Mouse (Mus musculus): ENCODE measurements around the gene Ppp1r16b. TPM values are rescaled to one million over a fixed set of nuclear protein-coding genes. Genes with fewer than 3 reads are reported as not detected.

Gene Ppp1r16b
- polyA plus RNA-seq, 1 experiment, result 55.8 TPM

- no peak overlapping the region for H3K4me3 ChIP-seq (ENCODE audit: control insufficient read depth, insufficient read depth, low read length)
- H3K27me3 ChIP-seq (ENCODE audit: control insufficient read depth, insufficient read depth, low read length), result no peaks in the 10 kb centered on the region
- TF ChIP-seq CTCF (IDR thresholded peaks at IDR 0.05; ENCODE audit: borderline replicate concordance, control insufficient read depth, extremely low read depth, insufficient read depth, low read length, poor library complexity), result 0 out of 2 replicates have a peak, but pooled peaks have one; percentile 11
- no peak for TF ChIP-seq POLR2A (IDR thresholded peaks at IDR 0.05; ENCODE audit: control insufficient read depth, extremely low read depth, insufficient read depth, low read length, poor library complexity)
- peaks cover 20% of the 10 kb centered on the region for H3K4me1 ChIP-seq (replicated peaks; ENCODE audit: control insufficient read depth, insufficient read depth, low read length)
- peak overlapping the region; percentile 64; the same call in 1 of the 2 replicates for H3K27ac ChIP-seq (ENCODE audit: control insufficient read depth, insufficient read depth, low read length)
- DNase-seq, result peak; percentile 67
- peaks cover 66% of the 10 kb centered on the region for H3K36me3 ChIP-seq (ENCODE audit: control insufficient read depth, insufficient read depth, low read length)
- 3% methylated on average over 2 of the region's 2 CpGs for WGBS
These were observed 79.9 kb downstream of the Ppp1r16b start for GRCm38 (mm10) chr2:158745049-158745482.

GRCm38 (mm10) chr2:158746164-158746563 is 81.0 kb downstream of the Ppp1r16b start:
- TF ChIP-seq POLR2A (IDR thresholded peaks at IDR 0.05; ENCODE audit: control insufficient read depth, extremely low read depth, insufficient read depth, low read length, poor library complexity), result no peak
- TF ChIP-seq CTCF (IDR thresholded peaks at IDR 0.05; ENCODE audit: borderline replicate concordance, control insufficient read depth, extremely low read depth, insufficient read depth, low read length, poor library complexity), result no peak
- H3K27me3 ChIP-seq (ENCODE audit: control insufficient read depth, insufficient read depth, low read length), result no peaks in the 10 kb centered on the region
- H3K36me3 ChIP-seq (ENCODE audit: control insufficient read depth, insufficient read depth, low read length), result peaks cover 72% of the 10 kb centered on the region
- WGBS, result 88% methylated on average over 11 of the region's 11 CpGs
- no peak overlapping the region for H3K27ac ChIP-seq (ENCODE audit: control insufficient read depth, insufficient read depth, low read length)
- no peak for DNase-seq
- H3K4me3 ChIP-seq (ENCODE audit: control insufficient read depth, insufficient read depth, low read length), result no peak overlapping the region
- peaks cover 20% of the 10 kb centered on the region for H3K4me1 ChIP-seq (replicated peaks; ENCODE audit: control insufficient read depth, insufficient read depth, low read length)

GRCm38 (mm10) chr2:158749366-158749765 is 84.2 kb downstream of the Ppp1r16b start:
- no peak for DNase-seq
- TF ChIP-seq CTCF (IDR thresholded peaks at IDR 0.05; ENCODE audit: borderline replicate concordance, control insufficient read depth, extremely low read depth, insufficient read depth, low read length, poor library complexity) (no peak), POLR2A (IDR thresholded peaks at IDR 0.05; ENCODE audit: control insufficient read depth, extremely low read depth, insufficient read depth, low read length, poor library complexity) (no peak)
- no peak overlapping the region for H3K27ac ChIP-seq (ENCODE audit: control insufficient read depth, insufficient read depth, low read length)
- no peak overlapping the region for H3K4me3 ChIP-seq (ENCODE audit: control insufficient read depth, insufficient read depth, low read length)
- H3K4me1 ChIP-seq (replicated peaks; ENCODE audit: control insufficient read depth, insufficient read depth, low read length), result peaks cover 9% of the 10 kb centered on the region
- no peaks in the 10 kb centered on the region for H3K27me3 ChIP-seq (ENCODE audit: control insufficient read depth, insufficient read depth, low read length)
- 98% methylated on average over 9 of the region's 9 CpGs for WGBS
- peaks cover 84% of the 10 kb centered on the region for H3K36me3 ChIP-seq (ENCODE audit: control insufficient read depth, insufficient read depth, low read length)

- Histone ChIP-seq H3K27ac (ENCODE audit: control insufficient read depth, insufficient read depth, low read length) (no peak overlapping the region), H3K27me3 (ENCODE audit: control insufficient read depth, insufficient read depth, low read length) (no peaks in the 10 kb centered on the region), H3K4me3 (ENCODE audit: control insufficient read depth, insufficient read depth, low read length) (no peak overlapping the region), H3K36me3 (ENCODE audit: control insufficient read depth, insufficient read depth, low read length) (peaks cover 77% of the 10 kb centered on the region), H3K4me1 (replicated peaks; ENCODE audit: control insufficient read depth, insufficient read depth, low read length) (no peaks in the 10 kb centered on the region)
- TF ChIP-seq CTCF (IDR thresholded peaks at IDR 0.05; ENCODE audit: borderline replicate concordance, control insufficient read depth, extremely low read depth, insufficient read depth, low read length, poor library complexity), result no peak
- TF ChIP-seq POLR2A (IDR thresholded peaks at IDR 0.05; ENCODE audit: control insufficient read depth, extremely low read depth, insufficient read depth, low read length, poor library complexity), result no peak
- 96% methylated on average over 2 of the region's 2 CpGs for WGBS
- no peak for DNase-seq
These were observed 95.0 kb downstream of the Ppp1r16b start for GRCm38 (mm10) chr2:158760231-158760630.

GRCm38 (mm10) chr2:158762339-158762738 is 97.1 kb downstream of the Ppp1r16b start:
- WGBS, result 98% methylated on average over 5 of the region's 5 CpGs
- no peak overlapping the region for H3K27ac ChIP-seq (ENCODE audit: control insufficient read depth, insufficient read depth, low read length)
- TF ChIP-seq CTCF (IDR thresholded peaks at IDR 0.05; ENCODE audit: borderline replicate concordance, control insufficient read depth, extremely low read depth, insufficient read depth, low read length, poor library complexity) (no peak), POLR2A (IDR thresholded peaks at IDR 0.05; ENCODE audit: control insufficient read depth, extremely low read depth, insufficient read depth, low read length, poor library complexity) (no peak)
- H3K36me3 ChIP-seq (ENCODE audit: control insufficient read depth, insufficient read depth, low read length), result peaks cover 56% of the 10 kb centered on the region
- H3K4me1 ChIP-seq (replicated peaks; ENCODE audit: control insufficient read depth, insufficient read depth, low read length), result no peaks in the 10 kb centered on the region
- no peak for DNase-seq
- no peak overlapping the region for H3K4me3 ChIP-seq (ENCODE audit: control insufficient read depth, insufficient read depth, low read length)
- no peaks in the 10 kb centered on the region for H3K27me3 ChIP-seq (ENCODE audit: control insufficient read depth, insufficient read depth, low read length)

GRCm38 (mm10) chr2:158767742-158768339 is 102.6 kb downstream of the Ppp1r16b start, which contains the start of gene Fam83d:
Fam83d (plus strand) TSS chr2:158768093.
- DNase-seq, result peak; percentile 97
- no peak within 1 kb of the TSS for H3K27ac ChIP-seq (ENCODE audit: control insufficient read depth, insufficient read depth, low read length)

More at GRCm38 (mm10) chr2:158767742-158768339, 102.6 kb downstream of the Ppp1r16b start, which contains the start of gene Fam83d:
- WGBS, result under 1% methylated on average over 48 of the region's 48 CpGs
- TF ChIP-seq POLR2A (IDR thresholded peaks at IDR 0.05; ENCODE audit: control insufficient read depth, extremely low read depth, insufficient read depth, low read length, poor library complexity) (peak; percentile 75), CTCF (IDR thresholded peaks at IDR 0.05; ENCODE audit: borderline replicate concordance, control insufficient read depth, extremely low read depth, insufficient read depth, low read length, poor library complexity) (peak; percentile 79; the same call in 1 of the 2 replicates)
- Histone ChIP-seq H3K4me1 (replicated peaks; ENCODE audit: control insufficient read depth, insufficient read depth, low read length) (peaks cover 25% of the 10 kb centered on the region), H3K4me3 (ENCODE audit: control insufficient read depth, insufficient read depth, low read length) (peak within 1 kb of the TSS; percentile 65), H3K27me3 (ENCODE audit: control insufficient read depth, insufficient read depth, low read length) (no peaks in the 10 kb centered on the region; the same call in 1 of the 2 replicates), H3K36me3 (ENCODE audit: control insufficient read depth, insufficient read depth, low read length) (peaks cover 6% of the 10 kb centered on the region)
